Mouse (Mus musculus) embryonic stem cell, embryonic (primary cell): ENCODE measurements at regions not wholly inside any gene's neighbourhood (a gene's known extent, or its start where the extent isn't known, plus 50 kb on each side); places are given as distances from the start of the nearest gene placed in this dataset.
"Not testable (repeated sequence)": the region's sequence is repeated elsewhere in the genome, so short reads cannot be mapped to it uniquely, and the experiment has no call there.

Source experiments
- CTCF ChIA-PET, 4 experiments: fragments of 300-600 bp in 2 of 4; fragments of 350-600 bp in 2 of 4; sonication (Branson Sonifier 250); formaldehyde crosslinking; loops; one replicate each; lab custom pipeline; 2022; ENCODE audit warnings: inconsistent platforms in 2 of 4; lab: Charles Lee
- POLR2A ChIA-PET, 4 experiments: fragments of 300-600 bp in 2 of 4; fragments of 350-600 bp in 2 of 4; sonication (Branson Sonifier 250); formaldehyde crosslinking; loops; one replicate each; lab custom pipeline; 2022; ENCODE audit warnings: antibody characterized with exemption in 4 of 4, inconsistent platforms in 1 of 4; lab: Charles Lee

DNA sequence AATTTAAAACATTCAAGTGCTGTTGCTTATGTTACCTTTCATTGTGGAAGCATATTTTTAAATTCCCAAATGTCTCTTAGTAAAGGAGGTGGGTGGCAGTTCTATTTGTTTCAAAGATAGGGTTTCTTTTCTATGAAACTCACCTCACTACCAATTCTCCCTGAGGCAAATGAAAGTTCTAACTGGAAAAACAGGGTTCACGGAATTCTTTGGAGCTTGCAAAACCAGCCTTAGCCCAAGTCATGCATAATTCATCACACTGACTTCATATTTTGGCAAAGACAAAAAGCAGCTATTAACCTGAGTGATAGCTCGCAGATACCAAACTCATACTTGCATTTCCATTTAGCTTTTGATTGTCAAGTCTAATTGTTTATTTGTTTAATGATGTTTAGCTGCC is 73.8 kb downstream of the Dio2 start:
- ChIA-PET CTCF (no interaction called here), POLR2A (no interaction called here)

DNA sequence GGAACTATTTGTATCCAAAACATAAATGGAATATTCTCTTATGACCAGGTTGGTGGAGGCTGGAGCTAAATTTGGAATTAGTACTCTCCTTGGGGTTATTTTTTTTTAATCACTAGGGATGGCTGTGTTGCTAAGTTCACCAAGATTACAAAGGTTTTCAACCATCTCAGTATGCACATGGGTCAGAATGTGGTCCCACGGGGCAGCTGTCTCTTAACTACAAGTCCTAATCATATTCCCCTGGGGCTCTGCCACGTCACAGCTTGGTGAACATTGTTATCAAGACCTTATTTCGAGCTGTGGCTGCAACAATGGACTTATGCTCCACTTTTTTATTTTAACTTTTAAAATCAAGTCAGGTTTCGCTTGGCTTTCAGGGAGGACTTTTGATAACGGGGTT is 92.8 kb downstream of the Dio2 start:
- CTCF ChIA-PET = no interaction called here
- POLR2A ChIA-PET = interaction anchor here in 1 of 4 experiments (0.6 kb wide), 1 partner anchor 68 kb away, joined by 3 read pairs; no protein-coding TSS in a partner anchor

DNA sequence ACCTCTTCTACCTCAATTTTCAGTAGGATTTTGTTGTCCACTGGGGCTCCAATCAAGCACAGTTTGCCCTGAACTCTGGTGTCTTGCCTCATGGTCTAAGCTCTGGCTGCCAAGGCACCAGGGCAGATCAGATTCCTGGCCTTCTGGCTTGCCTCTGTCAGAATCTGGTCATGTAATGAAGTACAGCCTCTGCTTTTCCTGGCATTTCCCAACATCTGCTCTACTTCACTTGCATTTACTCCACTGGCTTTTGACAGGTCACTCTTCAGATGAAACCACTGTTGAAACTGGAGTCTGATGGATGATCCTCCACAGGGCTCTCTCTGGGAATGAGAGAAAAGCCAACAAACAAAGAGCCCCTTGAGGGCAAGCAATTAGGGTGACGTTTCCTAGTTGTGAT is 94.3 kb downstream of the Dio2 start:
- ChIA-PET POLR2A (no interaction called here), CTCF (no interaction called here)

DNA sequence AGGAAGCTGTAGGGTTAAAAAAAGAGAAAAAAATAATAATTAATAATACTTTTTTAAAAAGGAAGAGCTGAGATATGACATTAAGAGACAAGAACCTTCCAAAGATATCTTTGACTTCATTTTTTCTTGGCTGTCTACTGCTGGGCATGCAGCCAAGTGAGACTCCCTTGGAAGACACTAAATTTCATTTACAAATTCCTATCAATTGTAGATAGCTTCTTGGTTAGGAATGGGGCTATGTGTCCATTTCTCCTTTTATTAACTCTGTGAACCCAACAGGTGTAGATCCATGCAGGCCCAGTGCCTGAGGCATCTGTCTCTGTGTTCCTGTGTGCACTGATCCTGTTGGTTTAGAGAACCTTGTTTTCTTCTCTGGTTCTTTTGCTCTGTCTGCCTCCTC is 113.4 kb downstream of the Dio2 start:
- POLR2A ChIA-PET = no interaction called here
- CTCF ChIA-PET = no interaction called here

- CTCF ChIA-PET = no interaction called here
- POLR2A ChIA-PET = no interaction called here
Measured at GRCm38 (mm10) chr12:90623426-90623825, 114.8 kb downstream of the Dio2 start.

DNA sequence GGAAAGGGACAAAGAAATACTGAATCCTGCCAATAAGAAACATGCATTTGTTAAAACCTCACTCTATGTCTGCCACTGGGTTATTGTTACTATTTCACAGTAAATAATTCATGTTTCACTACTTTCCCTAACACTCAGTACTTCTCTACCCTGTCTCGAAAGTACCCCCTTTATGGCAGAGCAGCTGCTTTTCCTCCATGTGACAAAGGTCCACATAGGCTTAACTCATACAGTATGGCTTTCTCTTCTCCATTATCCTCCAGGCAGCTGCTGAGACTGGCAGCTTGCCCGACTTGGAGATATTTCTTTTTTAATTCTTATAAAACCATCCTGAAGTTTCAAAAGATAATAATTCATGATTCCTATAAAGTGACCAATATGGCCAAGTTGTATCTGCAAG is 129.4 kb downstream of the Dio2 start:
- CTCF ChIA-PET = no interaction called here
- POLR2A ChIA-PET = interaction anchor here in 1 of 4 experiments (0.7 kb wide), 1 partner anchor 50 kb away, joined by 3 read pairs; no protein-coding TSS in a partner anchor

DNA sequence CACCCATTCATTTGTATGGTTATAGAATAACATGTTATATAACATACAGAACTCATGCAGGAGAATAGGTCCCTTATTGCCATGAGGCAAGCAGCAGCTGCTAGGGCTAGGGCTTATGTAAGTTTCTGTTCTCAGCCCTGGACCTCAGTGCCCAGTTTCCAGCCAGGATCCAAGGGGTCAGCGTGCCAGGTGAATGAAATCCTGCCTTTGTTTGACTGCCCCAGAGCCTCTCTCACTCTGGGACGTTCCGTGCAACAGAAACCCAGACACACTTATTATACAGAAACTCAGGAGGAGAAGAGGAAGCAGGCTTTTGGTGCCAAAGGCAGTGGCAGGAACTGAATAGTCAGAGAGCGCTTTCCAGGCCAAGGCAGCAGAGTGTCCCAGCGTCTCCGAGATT is 130.3 kb downstream of the Dio2 start:
- ChIA-PET POLR2A (no interaction called here), CTCF (no interaction called here)

GRCm38 (mm10) chr12:90580006-90580405 is 158.2 kb downstream of the Dio2 start:
- ChIA-PET POLR2A (no interaction called here), CTCF (no interaction called here)

DNA sequence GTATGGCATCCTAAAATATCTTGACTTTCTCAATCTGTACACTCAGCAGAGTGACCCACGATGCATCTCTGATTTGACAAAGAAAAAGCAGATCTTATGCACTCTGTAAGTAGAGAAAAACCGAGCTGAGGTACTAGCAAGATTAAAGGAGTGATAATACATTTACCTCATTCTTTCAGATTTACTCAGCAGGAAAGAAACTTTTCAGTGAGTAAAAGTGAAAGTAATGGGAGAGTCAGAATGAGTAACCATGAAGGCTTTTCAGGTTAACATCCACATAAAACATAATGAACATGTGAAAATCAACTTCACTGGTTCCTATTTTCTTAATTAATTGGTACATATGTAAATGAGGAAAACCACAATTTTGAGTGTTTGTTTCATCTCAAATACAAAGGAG is 162.1 kb downstream of the Dio2 start:
- ChIA-PET POLR2A (interaction anchor here in 1 of 4 experiments (0.5 kb wide), 1 partner anchor 450 kb away, joined by 3 read pairs; no protein-coding TSS in a partner anchor), CTCF (no interaction called here)

GRCm38 (mm10) chr12:90571907-90572306 is 166.3 kb downstream of the Dio2 start:
- CTCF ChIA-PET = interaction anchor here in 1 of 4 experiments (0.5 to 0.6 kb wide), 2 partner anchors 129 to 1100 kb away, joined by 3 to 5 read pairs; no protein-coding TSS in a partner anchor
- POLR2A ChIA-PET = interaction anchor here in 1 of 4 experiments (0.7 kb wide), 1 partner anchor 26 kb away, joined by 3 read pairs; no protein-coding TSS in a partner anchor

DNA sequence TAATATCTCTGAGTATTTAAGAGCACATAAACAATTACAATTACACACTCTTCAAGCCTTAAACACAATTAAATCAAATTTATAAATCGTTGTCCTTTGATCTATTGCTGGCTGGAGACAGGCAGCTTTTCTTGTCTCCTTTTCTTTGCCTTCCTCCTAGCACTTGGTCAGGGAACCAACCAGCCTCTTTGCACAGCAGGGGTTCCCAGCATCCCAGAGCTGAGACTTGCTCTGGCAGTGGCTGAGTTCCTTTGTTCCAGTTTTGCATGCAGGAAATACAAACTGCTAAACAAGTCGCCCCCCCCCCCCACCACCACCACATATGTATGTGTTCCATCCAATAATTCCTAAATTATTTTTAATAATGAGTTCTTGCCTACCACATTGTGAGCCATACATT is 166.7 kb downstream of the Dio2 start:
- CTCF ChIA-PET = interaction anchor here in 2 of 4 experiments (0.5 to 0.6 kb wide), 4 partner anchors 58 to 1101 kb away, joined by 3 to 5 read pairs (median 3); no protein-coding TSS in a partner anchor
- POLR2A ChIA-PET = interaction anchor here in 1 of 4 experiments (0.7 kb wide), 1 partner anchor 26 kb away, joined by 3 read pairs; no protein-coding TSS in a partner anchor

- POLR2A ChIA-PET = no interaction called here
- CTCF ChIA-PET = interaction anchor here in 2 of 4 experiments (0.6 kb wide), 2 partner anchors 747 to 1101 kb away, joined by 3 to 4 read pairs; no protein-coding TSS in a partner anchor
Measured at GRCm38 (mm10) chr12:90566349-90566748, 171.9 kb downstream of the Dio2 start.

DNA sequence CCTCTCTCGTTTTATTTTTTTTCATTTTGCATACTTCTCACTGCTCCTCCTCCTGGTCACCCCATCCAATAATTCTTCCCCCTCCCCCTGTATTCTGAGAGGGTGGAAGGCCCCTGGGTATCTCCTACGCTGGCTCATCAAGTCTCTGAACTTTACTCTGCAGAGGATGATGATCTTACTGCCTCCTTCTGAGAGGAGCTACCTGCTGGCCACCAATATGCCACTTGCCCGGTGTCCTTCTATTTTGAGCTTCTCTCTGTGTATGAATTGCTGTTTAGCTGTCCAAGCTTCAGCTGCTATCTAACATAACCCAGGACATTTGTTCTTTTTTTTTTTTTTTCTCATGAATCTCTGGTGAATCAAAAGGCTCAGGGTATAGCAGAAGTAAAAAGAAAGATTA is 173.2 kb downstream of the Dio2 start:
- POLR2A ChIA-PET = no interaction called here
- CTCF ChIA-PET = interaction anchor here in 1 of 4 experiments (0.6 kb wide), 1 partner anchor 164 kb away, joined by 3 read pairs; no protein-coding TSS in a partner anchor

DNA sequence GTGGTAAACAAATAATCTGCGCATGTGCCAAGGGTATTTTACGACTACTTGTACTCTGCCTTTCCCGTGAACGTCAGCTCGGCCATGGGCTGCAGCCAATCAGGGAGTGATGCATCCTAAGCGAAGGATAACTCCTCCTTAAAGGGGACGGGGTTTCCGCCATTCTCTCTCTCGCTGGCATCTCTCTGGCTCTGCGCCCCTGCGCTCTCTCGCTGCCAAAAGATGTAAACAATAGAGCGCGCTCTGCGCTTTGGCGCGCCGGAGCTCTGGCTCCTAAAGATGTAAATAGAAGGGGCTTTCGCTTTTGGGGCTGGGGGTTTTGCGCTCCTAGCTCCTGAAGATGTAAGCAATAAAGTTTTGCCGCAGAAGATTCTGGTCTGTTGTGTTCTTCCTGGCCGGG is 173.6 kb downstream of the Dio2 start:
- CTCF ChIA-PET = interaction anchor here in 1 of 4 experiments (1.0 kb wide), 1 partner anchor 25 kb away, joined by 3 read pairs; no protein-coding TSS in a partner anchor
- POLR2A ChIA-PET = not testable (repeated sequence)

DNA sequence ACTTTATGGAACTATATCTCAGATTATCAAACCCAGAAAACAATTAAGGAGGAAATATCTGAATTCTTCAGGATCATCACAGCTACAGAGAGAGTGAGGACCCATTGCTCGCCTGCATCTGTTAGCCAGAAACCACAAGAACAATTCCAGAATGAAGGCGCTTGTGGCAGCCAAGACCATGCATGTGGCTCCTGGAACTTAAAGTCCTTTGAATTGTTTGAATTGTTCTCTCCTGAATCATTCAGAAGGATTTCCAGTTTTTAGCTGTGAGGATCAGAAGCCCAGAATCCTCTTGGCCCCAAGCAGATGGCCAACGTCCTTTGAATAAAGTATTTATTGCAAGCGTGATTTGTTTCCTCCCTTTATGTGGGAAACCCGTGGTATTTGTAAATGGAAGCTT is 195.9 kb downstream of the Dio2 start:
- POLR2A ChIA-PET = no interaction called here
- CTCF ChIA-PET = no interaction called here
